Mouse (Mus musculus) neural tube, embryonic 14.5 days (tissue): ENCODE results near the gene Pde9a. TPM values are rescaled to one million over a fixed set of nuclear protein-coding genes. Genes with fewer than 3 reads are reported as not detected.

Experiments
- ATAC-seq: fragments of 200-750 bp; cut with Nextera tagmentation; 2 replicates; pipeline ENCODE4 v1.8.0; 2017; ENCODE audit warnings: low read depth, mild to moderate bottlenecking, moderate TSS enrichment, moderate library complexity
- H3K27ac ChIP-seq: fragments of 300-500 bp; sonication (generic); 2 replicates; pipeline ENCODE4 v1.5.1; 2014; ENCODE audit warnings: low read depth, mild to moderate bottlenecking, control low read depth, low read length, moderate library complexity, mixed read lengths
- H3K27me3 ChIP-seq: fragments of 300-500 bp; sonication (generic); 2 replicates; pipeline ENCODE4 v1.6.1; 2014; ENCODE audit warnings: low read length; ENCODE audit not compliant: control insufficient read depth, insufficient read depth
- H3K36me3 ChIP-seq: fragments of 300-500 bp; sonication (generic); 2 replicates; pipeline ENCODE4 v1.6.1; 2014; ENCODE audit warnings: low read length, mixed read lengths; ENCODE audit not compliant: control insufficient read depth, insufficient read depth
- H3K4me1 ChIP-seq: fragments of 300-500 bp; sonication (generic); 2 replicates; pipeline ENCODE4 v1.6.1; 2014; ENCODE audit warnings: low read length; ENCODE audit not compliant: control insufficient read depth, insufficient read depth
- H3K4me2 ChIP-seq: fragments of 300-500 bp; sonication (generic); 2 replicates; pipeline ENCODE4 v1.6.1; 2014; ENCODE audit warnings: mild to moderate bottlenecking, low read depth, low read length, control low read depth
- H3K4me3 ChIP-seq: fragments of 300-500 bp; sonication (generic); 2 replicates; pipeline ENCODE4 v1.5.1; 2014; ENCODE audit warnings: low read depth, low read length, control low read depth, mixed read lengths
- H3K9ac ChIP-seq: fragments of 300-500 bp; sonication (generic); replicated peaks from 2 replicates; pipeline ENCODE4 v1.6.1; 2014; ENCODE audit warnings: low read depth, mild to moderate bottlenecking, control low read depth, low read length, mixed read lengths
- H3K9me3 ChIP-seq: fragments of 300-500 bp; sonication (generic); 2 replicates; pipeline ENCODE4 v1.6.1; 2016; ENCODE audit warnings: low read length; ENCODE audit not compliant: control insufficient read depth
- WGBS: fragments of 180-500 bp; shearing (Covaris S2); extraction: QIAGEN DNeasy Blood & Tissue Kit; methylation state at CpG from one replicate; pipeline ENCODE4 v1.1.7; 2014; 5-methylcytosine and 5-hydroxymethylcytosine counted together
- polyA plus RNA-seq: library from polyadenylated mRNA; unstranded; fragments of >200 nt; fragmentation: Nextera tagmentation; extraction: Ambion mirVana; gene quantifications from 2 replicates; pipeline ENCODE4 v1.2.1, GENCODE M21; 2014

Gene Pde9a
- polyA plus RNA-seq, 1 experiment from 2014 or later, result 26.8 TPM

GRCm38 (mm10) chr17:31519946-31520838 lies 134.2 kb downstream of the Pde9a start, which contains the start of the genes Wdr4 and Ndufv3:
Wdr4 (minus strand) TSS chr17:31519980.
Ndufv3 (plus strand) TSS chr17:31520115.
- under 1% methylated on average over 45 of the region's 45 CpGs for WGBS
- peaks cover 11% of the 10 kb centered on the region for H3K4me1 ChIP-seq
- ATAC-seq, result peak; percentile 94
- peak within 1 kb of the TSS; percentile 76 for H3K4me3 ChIP-seq
- peak within 1 kb of the TSS; percentile 79 for H3K9ac ChIP-seq
- H3K27me3 ChIP-seq, result no peaks in the 10 kb centered on the region
- H3K27ac ChIP-seq, result peak within 1 kb of the TSS; percentile 78
- H3K4me2 ChIP-seq, result peak within 1 kb of the TSS; percentile 78
- H3K9me3 ChIP-seq, result no peaks in the 10 kb centered on the region
- H3K36me3 ChIP-seq, result no peaks in the 10 kb centered on the region

GRCm38 (mm10) chr17:31520895-31521294 lies 134.9 kb downstream of the Pde9a start:
- H3K4me2 ChIP-seq, result peak overlapping the region; percentile 78
- peak; percentile 9; the same call in 1 of the 2 replicates for ATAC-seq
- no peaks in the 10 kb centered on the region for H3K27me3 ChIP-seq
- H3K4me1 ChIP-seq, result peaks cover 11% of the 10 kb centered on the region
- no peak overlapping the region for H3K27ac ChIP-seq
- H3K4me3 ChIP-seq, result peak overlapping the region; percentile 76
- H3K9ac ChIP-seq, result peak overlapping the region; percentile 26; the same call in 1 of the 2 replicates
- H3K9me3 ChIP-seq, result no peaks in the 10 kb centered on the region
- WGBS, result 19% methylated on average over 3 of the region's 3 CpGs
- H3K36me3 ChIP-seq, result no peaks in the 10 kb centered on the region

- Histone ChIP-seq H3K36me3 (no peaks in the 10 kb centered on the region), H3K27me3 (no peaks in the 10 kb centered on the region), H3K9ac (no peak overlapping the region), H3K27ac (peak overlapping the region; percentile 12; the same call in 1 of the 2 replicates), H3K9me3 (no peaks in the 10 kb centered on the region), H3K4me1 (peaks cover 11% of the 10 kb centered on the region), H3K4me2 (peak overlapping the region; percentile 9; the same call in 1 of the 2 replicates), H3K4me3 (no peak overlapping the region)
- 63% methylated on average over 6 of the region's 6 CpGs for WGBS
- ATAC-seq, result no peak
Measured at GRCm38 (mm10) chr17:31521948-31522347, 135.9 kb downstream of the Pde9a start.

GRCm38 (mm10) chr17:31525114-31525513 lies 139.1 kb downstream of the Pde9a start:
- no peaks in the 10 kb centered on the region for H3K9me3 ChIP-seq
- no peak overlapping the region for H3K4me2 ChIP-seq
- no peak for ATAC-seq
- H3K36me3 ChIP-seq, result peaks cover 23% of the 10 kb centered on the region
- H3K4me3 ChIP-seq, result no peak overlapping the region
- H3K27ac ChIP-seq, result no peak overlapping the region
- H3K27me3 ChIP-seq, result no peaks in the 10 kb centered on the region
- peaks cover 11% of the 10 kb centered on the region for H3K4me1 ChIP-seq
- no peak overlapping the region for H3K9ac ChIP-seq
- 95% methylated on average over 4 of the region's 4 CpGs for WGBS

GRCm38 (mm10) chr17:31525816-31526215 lies 139.8 kb downstream of the Pde9a start:
- Histone ChIP-seq H3K4me2 (no peak overlapping the region), H3K9ac (no peak overlapping the region), H3K9me3 (no peaks in the 10 kb centered on the region), H3K4me3 (no peak overlapping the region), H3K36me3 (peaks cover 26% of the 10 kb centered on the region), H3K27ac (no peak overlapping the region), H3K4me1 (peaks cover 10% of the 10 kb centered on the region), H3K27me3 (no peaks in the 10 kb centered on the region)
- ATAC-seq, result no peak
- 100% methylated on average over 3 of the region's 3 CpGs for WGBS

Other genes with a start within 250 kb of the Pde9a start
- not detected in 2 replicates for gene Tff2, start 241.9 kb upstream of the Pde9a start, polyA plus RNA-seq
- not detected in 2 replicates for gene Tff1, start 220.9 kb upstream of the Pde9a start, polyA plus RNA-seq
- not detected in 2 replicates for gene Tmprss3, start 187.2 kb upstream of the Pde9a start, polyA plus RNA-seq
- 0.44 TPM in 1 of 2 replicates, not detected in the other for gene Ubash3a, start 178.3 kb upstream of the Pde9a start, polyA plus RNA-seq
- gene Rsph1, start 108.8 kb upstream of the Pde9a start, polyA plus RNA-seq, result 2.0 and 3.3 TPM in 2 replicates
- 10.1 and 10.5 TPM in 2 replicates for gene Slc37a1, start 99.4 kb upstream of the Pde9a start, polyA plus RNA-seq
- gene Wdr4, start 133.8 kb downstream of the Pde9a start, polyA plus RNA-seq, result 29.9 and 33.1 TPM in 2 replicates
- gene Ndufv3, start 133.9 kb downstream of the Pde9a start, polyA plus RNA-seq, result 422 and 513 TPM in 2 replicates
- gene Pknox1, start 178.5 kb downstream of the Pde9a start, polyA plus RNA-seq, result 60.2 and 64.9 TPM in 2 replicates